Mouse (Mus musculus) kidney, adult 2 months (tissue): ENCODE data around the gene Slc48a1.

Experiments
- CTCF ChIP-seq: fragments of 200-500 bp; conservative IDR thresholded peaks from 2 replicates; pipeline ENCODE4 v1.5.1; 2011; ENCODE audit warnings: low read depth, mild to moderate bottlenecking, control low read depth, low read length, moderate library complexity, mixed read lengths; ENCODE audit not compliant: insufficient read depth, insufficient read length
- POLR2A ChIP-seq: fragments of 200-500 bp; IDR thresholded peaks from one replicate; pipeline ENCODE4 v1.6.1; 2011; ENCODE audit warnings: low read depth, low read length, control low read depth

DNA sequence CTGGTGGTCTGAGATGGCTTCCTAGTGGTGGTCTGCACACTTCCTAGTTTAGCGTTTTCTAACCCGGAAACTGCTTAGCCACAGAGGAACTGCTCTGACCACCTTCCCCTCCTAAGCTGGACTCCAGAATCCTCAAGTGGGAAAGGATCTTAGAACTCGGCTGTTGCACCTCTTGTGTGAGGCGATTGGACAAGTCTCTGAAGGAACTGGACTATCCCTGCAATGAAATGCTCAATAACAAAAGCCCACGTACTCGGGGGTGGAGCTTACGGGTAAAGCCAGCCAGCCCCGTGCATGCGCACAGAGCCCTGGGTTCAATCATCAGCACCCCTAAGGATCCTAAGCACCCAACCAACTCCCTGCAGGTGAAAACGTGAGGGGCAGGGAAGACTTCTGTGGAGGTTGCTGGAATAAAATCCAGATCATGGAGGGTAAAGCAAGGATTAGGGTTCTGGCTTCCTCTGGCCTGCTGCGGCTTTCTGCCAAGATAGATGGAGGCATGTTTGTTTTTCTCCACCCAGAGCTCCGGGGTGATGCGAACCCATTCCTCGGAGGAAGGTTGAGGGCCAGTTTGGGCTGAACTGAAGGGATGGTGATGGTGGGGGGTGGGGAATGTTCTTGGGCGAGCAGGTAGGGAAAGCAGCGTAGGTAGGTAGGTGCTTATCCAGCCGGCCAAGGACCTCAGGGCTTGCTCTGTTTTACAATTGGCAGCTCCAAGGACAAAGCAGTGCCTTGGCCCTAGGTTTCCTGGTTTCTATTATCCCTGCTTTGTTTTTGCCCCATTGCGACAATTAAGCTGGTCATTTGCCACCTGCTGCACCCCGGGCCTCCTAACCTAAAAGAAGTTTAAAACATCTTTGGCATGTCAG lies 9.7 kb downstream of the Slc48a1 start:
- TF ChIP-seq CTCF, result no peak
- TF ChIP-seq POLR2A, result no peak
